In the genomic region with DNA sequence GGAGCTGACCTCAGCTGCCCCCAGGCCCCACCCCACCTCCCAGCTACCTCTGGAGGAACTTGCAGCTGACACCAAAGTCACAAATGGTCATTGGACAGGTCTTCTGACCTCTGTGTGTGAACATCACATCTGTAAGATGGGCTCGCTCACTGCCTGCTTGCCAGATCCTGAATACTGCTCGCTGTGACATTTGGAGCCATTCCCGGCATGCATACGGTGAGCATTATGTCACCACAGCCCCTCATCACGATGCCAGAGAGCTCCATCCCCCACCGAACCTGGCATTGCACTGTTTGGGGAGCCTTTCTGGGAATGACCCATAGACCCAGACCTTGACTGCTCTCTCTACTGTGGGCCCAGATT, we compare ENCODE assay signal across 14 mouse cellular contexts.
DNase-seq lines count a peak whose midpoint lies in the region; ATAC-seq and TF ChIP-seq lines count a peak whose summit lies in the region.
"Had no signal": no experiment of that assay in that cellular context is flagged by ENCODE, and none has a peak within 500 bp of the region (broad histone marks: within the 10 kb centered on the region; RNA-seq: fewer than 3 reads in every experiment).

No protein-coding gene starts in this region.

- peaks cover 59% of the 10 kb centered on the region for H3K4me1 ChIP-seq in heart, embryonic 13.5 days
- H3K4me1 ChIP-seq in forebrain, embryonic 12.5 days: peaks cover 98% of the 10 kb centered on the region
- peaks cover 98% of the 10 kb centered on the region for H3K4me1 ChIP-seq in hindbrain, embryonic 12.5 days
- peaks cover 66% of the 10 kb centered on the region for H3K4me1 ChIP-seq in midbrain, embryonic 16.5 days (ENCODE audit: control insufficient read depth, insufficient read depth, low read length)
- H3K4me1 ChIP-seq in lung, adult 2 months (ENCODE audit: control insufficient read depth, insufficient read depth, low read length): peaks cover 26% of the 10 kb centered on the region

- DNase-seq in heart, postnatal 25 days (ENCODE audit: low spot score): no peak
- no peak for DNase-seq in lung, adult 2 months
- no peak for DNase-seq in testis, postnatal 14 days (ENCODE audit: low spot score)
- DNase-seq: adrenal gland, adult 2 months; B cell, adult 2 months; cerebellum, adult 9-11 months; lung, postnatal 4 days had no signal

- TF ChIP-seq POLR2A in lung, adult 2 months (IDR thresholded peaks at IDR 0.05; ENCODE audit: borderline replicate concordance, extremely low read depth, low read depth, low read length): no peak

- peaks cover 16% of the 10 kb centered on the region; the same call in 1 of the 2 replicates for H3K27me3 ChIP-seq in heart, embryonic 13.5 days (replicated peaks)
- peaks cover 36% of the 10 kb centered on the region for H3K27me3 ChIP-seq in forebrain, embryonic 12.5 days
- peaks cover 7% of the 10 kb centered on the region; the same call in 1 of the 2 replicates for H3K27me3 ChIP-seq in hindbrain, embryonic 12.5 days
- no peaks in the 10 kb centered on the region for H3K27me3 ChIP-seq in midbrain, embryonic 16.5 days (ENCODE audit: control insufficient read depth, insufficient read depth, low read depth, low read length)

- no peak for ATAC-seq in heart, embryonic 13.5 days (ENCODE audit: extremely low read depth, insufficient number of reproducible peaks, low FRiP score, low TSS enrichment)
- ATAC-seq in forebrain, embryonic 12.5 days (ENCODE audit: low FRiP score): no peak
- ATAC-seq in hindbrain, embryonic 12.5 days (ENCODE audit: low FRiP score): no peak
- ATAC-seq in midbrain, embryonic 16.5 days: no peak

- peak overlapping the region; percentile 33; the same call in 1 of the 2 replicates for H3K9ac ChIP-seq in heart, embryonic 13.5 days
- no peak overlapping the region for H3K9ac ChIP-seq in forebrain, embryonic 12.5 days
- H3K9ac ChIP-seq in hindbrain, embryonic 12.5 days: no peak overlapping the region
- no peak overlapping the region for H3K9ac ChIP-seq in midbrain, embryonic 16.5 days (ENCODE audit: low read depth, low read length)
- H3K9ac ChIP-seq: heart, embryonic 12.5 days; limb, embryonic 12.5 days had no signal

- intact Hi-C loops in heart, postnatal 25 days (cut with DNase I): no loop called here

- TF ChIP-seq CTCF in lung, adult 2 months (IDR thresholded peaks at IDR 0.05; ENCODE audit: insufficient read depth, low read length): no peak

- H3K36me3 ChIP-seq in heart, embryonic 13.5 days: no peaks in the 10 kb centered on the region
- no peaks in the 10 kb centered on the region for H3K36me3 ChIP-seq in forebrain, embryonic 12.5 days (replicated peaks)
- no peaks in the 10 kb centered on the region for H3K36me3 ChIP-seq in hindbrain, embryonic 12.5 days
- H3K36me3 ChIP-seq in midbrain, embryonic 16.5 days (ENCODE audit: control insufficient read depth, insufficient read depth, low read length): no peaks in the 10 kb centered on the region
- H3K36me3 ChIP-seq: heart, embryonic 12.5 days; limb, embryonic 12.5 days had no signal

- no peak overlapping the region for H3K4me2 ChIP-seq in heart, embryonic 13.5 days
- no peak overlapping the region for H3K4me2 ChIP-seq in forebrain, embryonic 12.5 days
- no peak overlapping the region for H3K4me2 ChIP-seq in hindbrain, embryonic 12.5 days (replicated peaks)
- H3K4me2 ChIP-seq in midbrain, embryonic 16.5 days (ENCODE audit: low read length): no peak overlapping the region
- H3K4me2 ChIP-seq: heart, embryonic 12.5 days; limb, embryonic 12.5 days had no signal

- WGBS in heart, embryonic 13.5 days: 79% methylated on average over 6 of the region's 6 CpGs
- 66% methylated on average over 6 of the region's 6 CpGs for WGBS in forebrain, embryonic 12.5 days
- 66% methylated on average over 6 of the region's 6 CpGs for WGBS in hindbrain, embryonic 12.5 days
- WGBS in midbrain, embryonic 16.5 days: 77% methylated on average over 6 of the region's 6 CpGs
- 78% methylated on average over 6 of the region's 6 CpGs for WGBS in lung, adult 2 months

- no peaks in the 10 kb centered on the region for H3K9me3 ChIP-seq in heart, embryonic 13.5 days
- no peaks in the 10 kb centered on the region for H3K9me3 ChIP-seq in forebrain, embryonic 12.5 days
- H3K9me3 ChIP-seq in hindbrain, embryonic 12.5 days (replicated peaks): no peaks in the 10 kb centered on the region
- no peaks in the 10 kb centered on the region for H3K9me3 ChIP-seq in midbrain, embryonic 16.5 days (replicated peaks; ENCODE audit: control insufficient read depth, low read length, poor library complexity, severe bottlenecking)
- H3K9me3 ChIP-seq: heart, embryonic 12.5 days; limb, embryonic 12.5 days had no signal

- H3K27ac ChIP-seq in heart, embryonic 13.5 days (replicated peaks): no peak overlapping the region
- peak overlapping the region; percentile 75 for H3K27ac ChIP-seq in forebrain, embryonic 12.5 days
- H3K27ac ChIP-seq in hindbrain, embryonic 12.5 days: peak overlapping the region; percentile 62; the same call in 1 of the 2 replicates
- peak overlapping the region; percentile 50 for H3K27ac ChIP-seq in midbrain, embryonic 16.5 days (ENCODE audit: low read length)
- H3K27ac ChIP-seq: kidney, postnatal 0 days; limb, embryonic 12.5 days had no signal

- H3K4me3 ChIP-seq in heart, embryonic 13.5 days: no peak overlapping the region
- H3K4me3 ChIP-seq in forebrain, embryonic 12.5 days (replicated peaks): no peak overlapping the region
- H3K4me3 ChIP-seq in hindbrain, embryonic 12.5 days: no peak overlapping the region
- no peak overlapping the region for H3K4me3 ChIP-seq in midbrain, embryonic 16.5 days (ENCODE audit: low read depth, low read length)
- H3K4me3 ChIP-seq in lung, adult 2 months (replicated peaks; ENCODE audit: extremely low read depth, low read depth, low read length): no peak overlapping the region
- H3K4me3 ChIP-seq: heart, embryonic 12.5 days; limb, embryonic 12.5 days had no signal
